Mouse (Mus musculus): Measurements from ENCODE around the gene Atg2b. TPM values are rescaled to one million over a fixed set of nuclear protein-coding genes. Genes with fewer than 3 reads are reported as not detected.
A peak's percentile ranks its signal among the peaks of the same experiment; 100 is the strongest.

The Atg2b gene
- polyA plus RNA-seq, 1 experiment from 2014 or later, result 17.2 TPM

DNA sequence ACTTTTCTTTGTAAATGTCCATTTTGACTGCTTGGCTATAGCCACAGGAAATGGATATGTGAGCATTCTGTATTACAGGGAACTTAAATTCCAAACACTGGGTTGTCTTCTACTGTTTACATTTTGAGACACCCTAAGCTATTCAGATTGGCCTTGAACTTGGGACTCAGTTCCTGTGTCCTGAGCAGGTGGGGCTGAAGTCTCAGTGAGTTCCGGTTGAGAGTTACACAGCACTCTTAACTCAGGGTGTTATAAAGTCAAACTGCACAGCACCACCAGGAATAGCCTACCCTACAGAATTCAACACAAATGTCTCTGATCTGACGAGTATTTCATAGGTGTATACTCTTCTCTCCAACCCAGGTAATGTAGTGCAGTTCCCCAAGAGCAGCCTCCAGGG, 74.0 kb downstream of the Atg2b start:
- WGBS, result 91% methylated on average over 2 of the region's 2 CpGs
- Histone ChIP-seq H3K4me2 (replicated peaks; ENCODE audit: low read depth, low read length) (no peak overlapping the region), H3K36me3 (ENCODE audit: control insufficient read depth, insufficient read depth, low read length) (peaks cover 4% of the 10 kb centered on the region; the same call in 1 of the 2 replicates), H3K9me3 (ENCODE audit: control insufficient read depth, low read length) (no peaks in the 10 kb centered on the region), H3K27me3 (ENCODE audit: control insufficient read depth, insufficient read depth, low read length) (no peaks in the 10 kb centered on the region), H3K27ac (ENCODE audit: low read depth, low read length) (no peak overlapping the region), H3K4me3 (ENCODE audit: low read length) (no peak overlapping the region), H3K9ac (ENCODE audit: low read depth, low read length) (no peak overlapping the region), H3K4me1 (ENCODE audit: control insufficient read depth, insufficient read depth, low read length) (no peaks in the 10 kb centered on the region)
- ATAC-seq (ENCODE audit: low FRiP score, low TSS enrichment), result no peak

DNA sequence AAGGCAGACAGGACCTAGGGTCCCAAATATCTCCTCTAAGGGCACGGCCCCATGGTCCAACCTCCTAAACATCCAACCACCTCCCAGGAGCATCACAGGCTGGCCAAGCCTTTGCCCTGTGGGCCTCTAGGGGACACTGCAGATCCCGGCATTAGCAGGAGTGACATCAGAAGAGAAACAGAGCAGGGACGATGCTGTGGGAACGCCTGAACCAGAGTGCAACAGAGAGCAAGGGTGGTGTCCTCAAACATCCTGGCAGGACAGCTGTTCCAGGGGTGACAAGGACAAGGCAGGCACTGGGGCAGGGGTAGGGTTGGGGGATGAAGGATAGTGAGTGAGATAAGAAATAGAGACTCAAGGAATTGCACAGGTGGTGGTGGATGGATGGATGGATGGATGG, 78.1 kb downstream of the Atg2b start:
- no peak overlapping the region for H3K9ac ChIP-seq (ENCODE audit: low read depth, low read length)
- ATAC-seq (ENCODE audit: low FRiP score, low TSS enrichment), result no peak
- H3K36me3 ChIP-seq (ENCODE audit: control insufficient read depth, insufficient read depth, low read length), result no peaks in the 10 kb centered on the region
- no peak overlapping the region for H3K27ac ChIP-seq (ENCODE audit: low read depth, low read length)
- H3K4me1 ChIP-seq (ENCODE audit: control insufficient read depth, insufficient read depth, low read length), result no peaks in the 10 kb centered on the region
- WGBS, result 89% methylated on average over 4 of the region's 4 CpGs
- no peaks in the 10 kb centered on the region for H3K27me3 ChIP-seq (ENCODE audit: control insufficient read depth, insufficient read depth, low read length)
- H3K4me3 ChIP-seq (ENCODE audit: low read length), result no peak overlapping the region
- no peak overlapping the region for H3K4me2 ChIP-seq (replicated peaks; ENCODE audit: low read depth, low read length)
- no peaks in the 10 kb centered on the region for H3K9me3 ChIP-seq (ENCODE audit: control insufficient read depth, low read length)

DNA sequence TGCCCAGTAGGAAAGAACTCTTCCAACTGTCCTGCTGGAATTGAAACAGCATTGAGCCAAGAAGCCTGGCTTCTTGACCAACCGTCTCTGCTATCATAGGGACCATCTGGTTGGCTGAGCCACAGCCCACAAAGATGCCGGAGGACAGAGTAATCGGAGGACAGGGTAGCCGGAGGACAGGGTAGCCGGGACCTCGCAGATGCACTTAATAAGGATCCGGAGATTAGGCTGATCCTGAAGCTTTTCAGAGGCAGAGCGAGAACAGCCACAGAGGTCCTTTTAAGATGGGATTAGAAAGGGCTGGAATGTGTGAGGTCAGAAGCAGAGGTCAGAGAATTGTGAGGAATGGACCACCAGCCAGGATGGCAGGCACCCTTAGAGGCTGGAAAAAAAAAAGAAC, 79.8 kb downstream of the Atg2b start:
- ATAC-seq (ENCODE audit: low FRiP score, low TSS enrichment), result no peak
- Histone ChIP-seq H3K9ac (ENCODE audit: low read depth, low read length) (no peak overlapping the region), H3K4me3 (ENCODE audit: low read length) (no peak overlapping the region), H3K27me3 (ENCODE audit: control insufficient read depth, insufficient read depth, low read length) (no peaks in the 10 kb centered on the region), H3K9me3 (ENCODE audit: control insufficient read depth, low read length) (no peaks in the 10 kb centered on the region), H3K4me2 (replicated peaks; ENCODE audit: low read depth, low read length) (no peak overlapping the region), H3K27ac (ENCODE audit: low read depth, low read length) (no peak overlapping the region), H3K36me3 (ENCODE audit: control insufficient read depth, insufficient read depth, low read length) (no peaks in the 10 kb centered on the region), H3K4me1 (ENCODE audit: control insufficient read depth, insufficient read depth, low read length) (no peaks in the 10 kb centered on the region)
- 69% methylated on average over 8 of the region's 8 CpGs for WGBS

DNA sequence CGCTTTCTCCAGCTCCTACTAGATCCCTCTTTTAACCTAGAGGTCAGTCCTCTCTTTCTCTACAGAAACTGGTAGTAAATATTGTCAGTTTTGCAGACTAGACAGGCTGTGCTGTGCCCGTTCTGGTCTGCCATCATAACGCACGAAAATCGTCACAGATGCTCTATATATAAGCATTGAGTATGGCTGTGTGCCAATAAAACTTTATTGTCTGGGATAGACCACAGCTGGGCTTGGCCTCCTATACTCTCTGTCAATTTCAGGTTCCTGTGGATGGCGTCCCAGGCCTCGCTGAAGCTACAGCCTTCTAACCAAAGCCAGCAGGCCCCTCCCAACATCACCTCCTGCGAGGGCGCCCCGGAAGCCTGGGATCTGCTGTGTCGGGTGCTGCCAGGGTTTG, 81.1 kb downstream of the Atg2b start:
- Histone ChIP-seq H3K4me3 (ENCODE audit: low read length) (no peak overlapping the region), H3K36me3 (ENCODE audit: control insufficient read depth, insufficient read depth, low read length) (no peaks in the 10 kb centered on the region), H3K27me3 (ENCODE audit: control insufficient read depth, insufficient read depth, low read length) (no peaks in the 10 kb centered on the region), H3K9ac (ENCODE audit: low read depth, low read length) (no peak overlapping the region), H3K9me3 (ENCODE audit: control insufficient read depth, low read length) (no peaks in the 10 kb centered on the region), H3K4me2 (replicated peaks; ENCODE audit: low read depth, low read length) (no peak overlapping the region), H3K4me1 (ENCODE audit: control insufficient read depth, insufficient read depth, low read length) (no peaks in the 10 kb centered on the region; the same call in 1 of the 2 replicates), H3K27ac (ENCODE audit: low read depth, low read length) (no peak overlapping the region)
- 83% methylated on average over 11 of the region's 11 CpGs for WGBS
- ATAC-seq (ENCODE audit: low FRiP score, low TSS enrichment), result no peak

DNA sequence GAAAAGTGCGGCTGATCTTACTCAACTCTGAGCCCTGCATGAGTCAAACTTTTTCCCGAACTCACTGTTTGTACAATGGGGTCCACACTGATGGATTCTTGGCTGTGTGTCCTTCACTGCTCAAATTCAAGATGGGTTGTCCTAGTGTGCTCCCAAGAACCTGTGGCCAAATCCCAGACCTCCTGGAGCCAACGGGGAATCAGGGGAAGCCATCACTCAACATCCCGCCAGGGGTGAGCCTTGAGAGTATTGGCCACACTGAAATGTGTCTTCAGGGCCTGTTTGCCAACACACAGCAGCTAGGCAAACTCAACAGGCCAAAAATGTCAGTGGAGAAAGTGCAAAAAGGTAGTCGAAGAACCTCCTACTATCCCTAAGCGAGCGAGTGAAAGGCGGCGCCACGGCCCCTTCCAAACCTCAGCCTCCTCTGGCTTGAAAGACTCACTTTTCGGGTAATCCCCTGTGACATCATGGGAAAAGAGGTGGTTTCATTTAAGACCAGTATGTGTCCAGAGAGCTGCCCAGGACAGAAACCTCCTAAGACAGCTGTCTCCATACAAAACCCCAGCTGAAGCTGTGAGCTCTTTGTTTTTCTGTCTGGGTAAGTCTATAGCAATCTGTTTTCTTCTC, 82.3 kb downstream of the Atg2b start, which contains the start of gene Bdkrb1:
TSS of gene Bdkrb1 (plus strand) at position 505 of the 630 bp plus-strand sequence.
- H3K27ac ChIP-seq (ENCODE audit: low read depth, low read length), result no peak within 1 kb of the TSS
- no peak within 1 kb of the TSS for H3K4me2 ChIP-seq (replicated peaks; ENCODE audit: low read depth, low read length)
- ATAC-seq (ENCODE audit: low FRiP score, low TSS enrichment), result no peak
- H3K36me3 ChIP-seq (ENCODE audit: control insufficient read depth, insufficient read depth, low read length), result no peaks in the 10 kb centered on the region
- H3K9ac ChIP-seq (ENCODE audit: low read depth, low read length), result no peak within 1 kb of the TSS
- 91% methylated on average over 11 of the region's 11 CpGs for WGBS
- H3K27me3 ChIP-seq (ENCODE audit: control insufficient read depth, insufficient read depth, low read length), result no peaks in the 10 kb centered on the region
- no peak within 1 kb of the TSS for H3K4me3 ChIP-seq (ENCODE audit: low read length)
- H3K9me3 ChIP-seq (ENCODE audit: control insufficient read depth, low read length), result no peaks in the 10 kb centered on the region
- H3K4me1 ChIP-seq (ENCODE audit: control insufficient read depth, insufficient read depth, low read length), result no peaks in the 10 kb centered on the region; the same call in 1 of the 2 replicates

DNA sequence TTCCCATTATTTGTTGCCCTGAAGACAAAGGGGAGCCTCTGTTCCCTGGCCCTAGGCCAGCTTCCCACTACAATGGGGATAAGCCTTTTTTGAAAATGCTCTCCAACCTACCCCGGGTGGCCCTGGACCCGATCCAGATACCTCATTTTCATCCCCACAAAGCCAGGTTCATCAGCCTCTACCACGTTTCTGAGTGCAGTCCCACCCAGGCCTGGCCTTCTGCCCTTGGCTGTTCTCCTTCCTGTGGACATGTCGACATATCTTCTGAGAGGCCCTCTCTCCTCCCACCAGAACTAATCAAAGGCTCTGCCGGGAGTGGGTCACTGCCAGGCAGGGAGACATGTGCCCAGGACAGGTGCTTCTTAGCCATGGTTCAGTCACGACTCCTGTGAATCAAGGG, 83.4 kb downstream of the Atg2b start:
- Histone ChIP-seq H3K4me2 (replicated peaks; ENCODE audit: low read depth, low read length) (no peak overlapping the region), H3K27me3 (ENCODE audit: control insufficient read depth, insufficient read depth, low read length) (no peaks in the 10 kb centered on the region), H3K4me1 (ENCODE audit: control insufficient read depth, insufficient read depth, low read length) (peaks cover 5% of the 10 kb centered on the region; the same call in 1 of the 2 replicates), H3K27ac (ENCODE audit: low read depth, low read length) (no peak overlapping the region), H3K36me3 (ENCODE audit: control insufficient read depth, insufficient read depth, low read length) (no peaks in the 10 kb centered on the region), H3K9me3 (ENCODE audit: control insufficient read depth, low read length) (no peaks in the 10 kb centered on the region), H3K4me3 (ENCODE audit: low read length) (no peak overlapping the region), H3K9ac (ENCODE audit: low read depth, low read length) (no peak overlapping the region)
- 72% methylated on average over 6 of the region's 6 CpGs for WGBS
- ATAC-seq (ENCODE audit: low FRiP score, low TSS enrichment), result no peak

DNA sequence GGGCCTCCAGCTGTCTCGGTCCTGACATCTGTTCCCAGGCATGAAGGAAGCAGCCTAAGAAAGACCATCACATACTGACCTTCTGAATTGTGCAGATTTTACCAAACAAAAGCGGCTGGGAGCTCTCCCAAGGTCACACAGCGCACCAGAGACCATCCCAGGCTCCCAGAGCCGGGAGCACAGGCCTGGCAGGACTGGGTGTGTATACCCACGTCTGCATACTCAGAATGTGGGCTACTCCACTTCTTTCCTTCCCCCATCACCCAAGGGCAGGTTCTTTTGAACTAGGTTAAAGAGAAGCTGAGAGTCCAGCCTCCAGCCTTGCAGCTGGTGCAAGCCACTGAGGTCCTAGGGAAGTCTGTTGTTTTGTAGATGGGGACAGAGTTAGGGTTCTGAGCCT, 85.9 kb downstream of the Atg2b start:
- H3K4me2 ChIP-seq (replicated peaks; ENCODE audit: low read depth, low read length), result no peak overlapping the region
- H3K4me1 ChIP-seq (ENCODE audit: control insufficient read depth, insufficient read depth, low read length), result peaks cover 5% of the 10 kb centered on the region; the same call in 1 of the 2 replicates
- H3K27ac ChIP-seq (ENCODE audit: low read depth, low read length), result no peak overlapping the region
- no peaks in the 10 kb centered on the region for H3K9me3 ChIP-seq (ENCODE audit: control insufficient read depth, low read length)
- WGBS, result 74% methylated on average over 5 of the region's 5 CpGs
- H3K4me3 ChIP-seq (ENCODE audit: low read length), result no peak overlapping the region
- no peak for ATAC-seq (ENCODE audit: low FRiP score, low TSS enrichment)
- H3K36me3 ChIP-seq (ENCODE audit: control insufficient read depth, insufficient read depth, low read length), result no peaks in the 10 kb centered on the region
- no peaks in the 10 kb centered on the region for H3K27me3 ChIP-seq (ENCODE audit: control insufficient read depth, insufficient read depth, low read length)
- H3K9ac ChIP-seq (ENCODE audit: low read depth, low read length), result no peak overlapping the region

DNA sequence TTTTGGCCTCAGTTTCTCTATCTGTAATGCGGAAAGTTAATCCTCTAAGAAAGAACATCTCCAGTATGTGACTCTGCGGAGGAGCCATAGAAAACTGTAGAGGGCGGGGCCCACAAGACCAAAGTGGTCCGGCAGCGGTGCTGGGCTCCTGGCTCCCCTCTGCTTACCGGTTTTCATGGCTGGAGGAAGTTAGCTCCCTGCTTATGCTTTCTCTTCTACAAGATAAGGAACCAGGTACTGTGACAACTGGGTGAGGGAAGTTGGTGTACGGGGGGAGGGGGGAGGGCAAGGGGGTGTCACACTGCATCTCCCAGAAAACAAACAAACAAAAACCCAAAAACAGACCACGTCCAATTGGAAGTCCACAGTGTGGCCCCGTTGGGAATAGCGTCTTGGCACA, 86.5 kb downstream of the Atg2b start:
- Histone ChIP-seq H3K36me3 (ENCODE audit: control insufficient read depth, insufficient read depth, low read length) (no peaks in the 10 kb centered on the region), H3K4me2 (replicated peaks; ENCODE audit: low read depth, low read length) (no peak overlapping the region), H3K4me1 (ENCODE audit: control insufficient read depth, insufficient read depth, low read length) (peaks cover 5% of the 10 kb centered on the region; the same call in 1 of the 2 replicates), H3K27ac (ENCODE audit: low read depth, low read length) (no peak overlapping the region), H3K9ac (ENCODE audit: low read depth, low read length) (no peak overlapping the region), H3K9me3 (ENCODE audit: control insufficient read depth, low read length) (no peaks in the 10 kb centered on the region), H3K27me3 (ENCODE audit: control insufficient read depth, insufficient read depth, low read length) (no peaks in the 10 kb centered on the region), H3K4me3 (ENCODE audit: low read length) (no peak overlapping the region)
- no peak for ATAC-seq (ENCODE audit: low FRiP score, low TSS enrichment)
- 83% methylated on average over 10 of the region's 10 CpGs for WGBS

DNA sequence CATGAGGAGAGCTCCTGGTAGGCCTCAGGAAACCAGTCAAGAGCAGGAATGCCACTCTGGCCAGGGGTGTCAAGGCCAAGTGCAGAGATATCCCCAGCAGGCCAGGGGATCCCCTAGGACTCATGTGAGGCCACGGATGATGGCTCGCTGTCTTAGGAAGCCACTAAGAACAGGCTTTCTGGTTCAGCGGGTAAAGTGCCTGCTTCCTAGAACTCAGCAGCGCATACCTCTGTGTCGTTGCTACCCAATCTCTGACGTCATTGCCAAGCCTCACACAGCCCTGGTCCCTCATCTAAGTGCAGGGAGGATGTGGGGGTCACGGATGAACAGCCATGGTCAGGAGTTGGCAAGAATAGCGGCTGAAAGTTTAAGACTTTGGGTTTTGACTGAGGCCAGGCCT, 87.9 kb downstream of the Atg2b start:
- Histone ChIP-seq H3K27me3 (ENCODE audit: control insufficient read depth, insufficient read depth, low read length) (no peaks in the 10 kb centered on the region), H3K4me1 (ENCODE audit: control insufficient read depth, insufficient read depth, low read length) (peaks cover 5% of the 10 kb centered on the region; the same call in 1 of the 2 replicates), H3K27ac (ENCODE audit: low read depth, low read length) (no peak overlapping the region), H3K9ac (ENCODE audit: low read depth, low read length) (no peak overlapping the region), H3K4me3 (ENCODE audit: low read length) (no peak overlapping the region), H3K9me3 (ENCODE audit: control insufficient read depth, low read length) (no peaks in the 10 kb centered on the region), H3K36me3 (ENCODE audit: control insufficient read depth, insufficient read depth, low read length) (no peaks in the 10 kb centered on the region), H3K4me2 (replicated peaks; ENCODE audit: low read depth, low read length) (no peak overlapping the region)
- 61% methylated on average over 8 of the region's 8 CpGs for WGBS
- ATAC-seq (ENCODE audit: low FRiP score, low TSS enrichment), result peak; percentile 33; the same call in 1 of the 2 replicates
